ENCODE assay signal across 14 mouse cellular contexts in genomic region chr14:31794776-31795126, GRCm38 (mm10). TPM values are rescaled to one million over a fixed set of nuclear protein-coding genes. Genes with fewer than 3 reads are reported as not detected.
DNase-seq lines count a peak whose midpoint lies in the region; ATAC-seq and TF ChIP-seq lines count a peak whose summit lies in the region.
"Had no signal": no experiment of that assay in that cellular context is flagged by ENCODE, and none has a peak within 500 bp of the region (broad histone marks: within the 10 kb centered on the region; RNA-seq: fewer than 3 reads in every experiment).

No protein-coding gene starts in this region.

- no peak overlapping the region for H3K9ac ChIP-seq in forebrain, embryonic 13.5 days
- H3K9ac ChIP-seq in heart, embryonic 16.5 days (ENCODE audit: low read length) = peak overlapping the region; percentile 41; the same call in 1 of the 2 replicates
- H3K9ac ChIP-seq in midbrain, embryonic 16.5 days (ENCODE audit: low read depth, low read length) = no peak overlapping the region
- H3K9ac ChIP-seq in midbrain, postnatal 0 days (replicated peaks; ENCODE audit: low read length, poor library complexity, severe bottlenecking) = no peak overlapping the region
- H3K9ac ChIP-seq: embryonic facial prominence, embryonic 15.5 days had no signal

- no peak overlapping the region for H3K4me3 ChIP-seq in forebrain, embryonic 13.5 days
- H3K4me3 ChIP-seq in forebrain, embryonic 10.5 days = no peak overlapping the region
- no peak overlapping the region for H3K4me3 ChIP-seq in heart, embryonic 16.5 days (ENCODE audit: low read length)
- H3K4me3 ChIP-seq in midbrain, embryonic 16.5 days (ENCODE audit: low read depth, low read length) = no peak overlapping the region
- no peak overlapping the region for H3K4me3 ChIP-seq in midbrain, postnatal 0 days (ENCODE audit: low read depth, low read length)
- H3K4me3 ChIP-seq: embryonic facial prominence, embryonic 15.5 days; erythroblast, embryonic 14.5 days; gastrocnemius, adult 2 months; hindbrain, embryonic 10.5 days had no signal

- no peaks in the 10 kb centered on the region for H3K9me3 ChIP-seq in forebrain, embryonic 13.5 days (replicated peaks)
- no peaks in the 10 kb centered on the region for H3K9me3 ChIP-seq in forebrain, embryonic 10.5 days
- no peaks in the 10 kb centered on the region for H3K9me3 ChIP-seq in heart, embryonic 16.5 days (replicated peaks; ENCODE audit: control insufficient read depth, low read length)
- H3K9me3 ChIP-seq in midbrain, embryonic 16.5 days (replicated peaks; ENCODE audit: control insufficient read depth, low read length, poor library complexity, severe bottlenecking) = no peaks in the 10 kb centered on the region
- H3K9me3 ChIP-seq in midbrain, postnatal 0 days (ENCODE audit: low read length) = no peaks in the 10 kb centered on the region
- H3K9me3 ChIP-seq: embryonic facial prominence, embryonic 15.5 days; hindbrain, embryonic 10.5 days had no signal

- 37% methylated on average over 1 of the region's 1 CpGs for WGBS in forebrain, embryonic 13.5 days
- WGBS in forebrain, embryonic 10.5 days = 35% methylated on average over 1 of the region's 1 CpGs
- 48% methylated on average over 1 of the region's 1 CpGs for WGBS in heart, embryonic 16.5 days
- 22% methylated on average over 1 of the region's 1 CpGs for WGBS in midbrain, embryonic 16.5 days
- WGBS in midbrain, postnatal 0 days = 20% methylated on average over 1 of the region's 1 CpGs

- TF ChIP-seq CTCF in midbrain, postnatal 0 days (IDR thresholded peaks at IDR 0.05) = no peak

- H3K36me3 ChIP-seq in forebrain, embryonic 13.5 days (ENCODE audit: poor library complexity, severe bottlenecking) = no peaks in the 10 kb centered on the region
- no peaks in the 10 kb centered on the region for H3K36me3 ChIP-seq in forebrain, embryonic 10.5 days (replicated peaks)
- no peaks in the 10 kb centered on the region for H3K36me3 ChIP-seq in heart, embryonic 16.5 days (ENCODE audit: control insufficient read depth, insufficient read depth)
- no peaks in the 10 kb centered on the region for H3K36me3 ChIP-seq in midbrain, embryonic 16.5 days (ENCODE audit: control insufficient read depth, insufficient read depth, low read length)
- H3K36me3 ChIP-seq in midbrain, postnatal 0 days (ENCODE audit: insufficient read depth, low read length) = no peaks in the 10 kb centered on the region
- H3K36me3 ChIP-seq: embryonic facial prominence, embryonic 15.5 days; hindbrain, embryonic 10.5 days had no signal

- no peak for DNase-seq in forebrain, embryonic 10.5 days (ENCODE audit: extremely low spot score, low spot score)
- no peak for DNase-seq in heart, adult 18-20 months
- DNase-seq in midbrain, postnatal 0 days (ENCODE audit: low spot score) = no peak
- no peak for DNase-seq in layer of hippocampus, adult 18-20 months (ENCODE audit: low spot score in 2 of 2)
- DNase-seq: cerebellum, adult 9-11 months; gastrocnemius, postnatal 25 days had no signal

- no peak overlapping the region for H3K4me2 ChIP-seq in forebrain, embryonic 13.5 days
- H3K4me2 ChIP-seq in heart, embryonic 16.5 days (ENCODE audit: low read depth, low read length) = no peak overlapping the region
- H3K4me2 ChIP-seq in midbrain, embryonic 16.5 days (ENCODE audit: low read length) = no peak overlapping the region
- H3K4me2 ChIP-seq in midbrain, postnatal 0 days (ENCODE audit: low read depth, low read length, poor library complexity, severe bottlenecking) = no peak overlapping the region
- H3K4me2 ChIP-seq: embryonic facial prominence, embryonic 15.5 days; hindbrain, embryonic 14.5 days had no signal

- peaks cover 12% of the 10 kb centered on the region for H3K4me1 ChIP-seq in forebrain, embryonic 13.5 days
- peaks cover 25% of the 10 kb centered on the region for H3K4me1 ChIP-seq in forebrain, embryonic 10.5 days
- peaks cover 9% of the 10 kb centered on the region for H3K4me1 ChIP-seq in heart, embryonic 16.5 days (ENCODE audit: control insufficient read depth, insufficient read depth, low read length)
- peaks cover 11% of the 10 kb centered on the region for H3K4me1 ChIP-seq in midbrain, embryonic 16.5 days (ENCODE audit: control insufficient read depth, insufficient read depth, low read length)
- H3K4me1 ChIP-seq in midbrain, postnatal 0 days (ENCODE audit: insufficient read depth, low read length) = no peaks in the 10 kb centered on the region

- ATAC-seq in forebrain, embryonic 13.5 days = peak; percentile 62; the same call in 1 of the 2 replicates
- ATAC-seq in heart, embryonic 16.5 days (replicated peaks; ENCODE audit: extremely low read depth, insufficient read depth, low FRiP score) = no peak
- peak; percentile 78; the same call in 1 of the 2 replicates for ATAC-seq in midbrain, embryonic 16.5 days
- no peak for ATAC-seq in midbrain, postnatal 0 days (ENCODE audit: low FRiP score)

- no peaks in the 10 kb centered on the region for H3K27me3 ChIP-seq in forebrain, embryonic 13.5 days
- no peaks in the 10 kb centered on the region for H3K27me3 ChIP-seq in forebrain, embryonic 10.5 days (ENCODE audit: poor library complexity, severe bottlenecking)
- no peaks in the 10 kb centered on the region for H3K27me3 ChIP-seq in heart, embryonic 16.5 days (ENCODE audit: control insufficient read depth, insufficient read depth, low read length)
- H3K27me3 ChIP-seq in midbrain, embryonic 16.5 days (ENCODE audit: control insufficient read depth, insufficient read depth, low read depth, low read length) = no peaks in the 10 kb centered on the region
- H3K27me3 ChIP-seq in midbrain, postnatal 0 days (ENCODE audit: insufficient read depth, low read length) = no peaks in the 10 kb centered on the region
- H3K27me3 ChIP-seq: embryonic facial prominence, embryonic 15.5 days had no signal

- H3K27ac ChIP-seq in forebrain, embryonic 13.5 days = no peak overlapping the region
- no peak overlapping the region for H3K27ac ChIP-seq in forebrain, embryonic 10.5 days
- H3K27ac ChIP-seq in heart, embryonic 16.5 days (ENCODE audit: low read length) = no peak overlapping the region; the same call in 1 of the 2 replicates
- H3K27ac ChIP-seq in midbrain, embryonic 16.5 days (ENCODE audit: low read length) = no peak overlapping the region
- no peak overlapping the region for H3K27ac ChIP-seq in midbrain, postnatal 0 days (ENCODE audit: low read depth, low read length)
- H3K27ac ChIP-seq: embryonic facial prominence, embryonic 15.5 days; hindbrain, embryonic 10.5 days; hindbrain, embryonic 14.5 days had no signal

RNA-seq across cellular contexts. Expression of gene Ankrd28, which starts 35.7 kb away (rescaled TPM):
- 10.0 and 11.3 TPM in 2 replicates for polyA plus RNA-seq in forebrain, embryonic 13.5 days (2015; fragmentation: Nextera tagmentation; extraction: Ambion mirVana)
- polyA plus RNA-seq in forebrain, embryonic 10.5 days (2016; fragmentation: Nextera tagmentation; extraction: Ambion mirVana) = 13.3 and 14.1 TPM in 2 replicates
- polyA plus RNA-seq in heart, embryonic 16.5 days (2015; fragmentation: Nextera tagmentation; extraction: Ambion mirVana) = 5.3 TPM in 2 replicates
- total RNA-seq in heart, adult 18-20 months (2021) = 10 to 100 TPM; 26.1 to 32.4 TPM
- 9.4 and 10.1 TPM in 2 replicates for polyA plus RNA-seq in midbrain, embryonic 16.5 days (2015; fragmentation: Nextera tagmentation; extraction: Ambion mirVana)
- 28.0 and 33.7 TPM in 2 replicates for total RNA-seq in midbrain, postnatal 0 days (2014; rRNA removed)
- polyA plus RNA-seq in midbrain, postnatal 0 days (2015; fragmentation: Nextera tagmentation; extraction: Ambion mirVana) = 6.9 and 7.3 TPM in 2 replicates
- 10 to 100 TPM; 45.4 to 52.1 TPM for total RNA-seq in layer of hippocampus, adult 18-20 months (2021)

Comparison
In these comparisons a context has a peak if more than half of its experiments do, and no peak if none do; other contexts are left out.
1. ATAC-seq: peak in forebrain, embryonic 13.5 days (single experiment) and midbrain, embryonic 16.5 days (single experiment); none in heart, embryonic 16.5 days (single experiment) and midbrain, postnatal 0 days (single experiment).